Mouse (Mus musculus): ENCODE measurements around the gene Ctnnb1. TPM values are rescaled to one million over a fixed set of nuclear protein-coding genes. Genes with fewer than 3 reads are reported as not detected.

The Ctnnb1 gene
- polyA plus RNA-seq, 1 experiment from 2014 or later: 363 TPM

GRCm38 (mm10) chr9:120989806-120990700 lies 61.0 kb downstream of the Ctnnb1 start:
- no peak overlapping the region for H3K4me3 ChIP-seq (ENCODE audit: low read depth, low read length)
- ATAC-seq: no peak
- peaks cover 12% of the 10 kb centered on the region for H3K4me1 ChIP-seq (replicated peaks; ENCODE audit: control insufficient read depth, insufficient read depth, low read length)
- no peak overlapping the region for H3K9ac ChIP-seq (ENCODE audit: low read depth, low read length)
- H3K4me2 ChIP-seq (replicated peaks; ENCODE audit: low read depth): no peak overlapping the region
- no peaks in the 10 kb centered on the region for H3K27me3 ChIP-seq (replicated peaks; ENCODE audit: control insufficient read depth, insufficient read depth, low read length)
- H3K36me3 ChIP-seq (ENCODE audit: control insufficient read depth, insufficient read depth): no peaks in the 10 kb centered on the region; the same call in 1 of the 2 replicates
- H3K27ac ChIP-seq (ENCODE audit: low read depth, low read length): no peak overlapping the region
- no peaks in the 10 kb centered on the region for H3K9me3 ChIP-seq (ENCODE audit: control insufficient read depth)
- 67% methylated on average over 15 of the region's 15 CpGs for whole genome bisulfite sequencing
- TF ChIP-seq CTCF (IDR thresholded peaks at IDR 0.05; ENCODE audit: low read depth): no peak

GRCm38 (mm10) chr9:120991801-120992200 lies 62.8 kb downstream of the Ctnnb1 start:
- Histone ChIP-seq H3K9ac (ENCODE audit: low read depth, low read length) (no peak overlapping the region), H3K4me1 (replicated peaks; ENCODE audit: control insufficient read depth, insufficient read depth, low read length) (0 out of 2 replicates have a peak, but pooled peaks cover 3% of the 10 kb centered on the region), H3K27ac (ENCODE audit: low read depth, low read length) (no peak overlapping the region), H3K27me3 (replicated peaks; ENCODE audit: control insufficient read depth, insufficient read depth, low read length) (no peaks in the 10 kb centered on the region), H3K36me3 (ENCODE audit: control insufficient read depth, insufficient read depth) (no peaks in the 10 kb centered on the region), H3K4me2 (replicated peaks; ENCODE audit: low read depth) (no peak overlapping the region), H3K4me3 (ENCODE audit: low read depth, low read length) (no peak overlapping the region), H3K9me3 (ENCODE audit: control insufficient read depth) (no peaks in the 10 kb centered on the region)
- WGBS: 78% methylated on average over 2 of the region's 2 CpGs
- ATAC-seq: no peak
- no peak for TF ChIP-seq CTCF (IDR thresholded peaks at IDR 0.05; ENCODE audit: low read depth)

DNA sequence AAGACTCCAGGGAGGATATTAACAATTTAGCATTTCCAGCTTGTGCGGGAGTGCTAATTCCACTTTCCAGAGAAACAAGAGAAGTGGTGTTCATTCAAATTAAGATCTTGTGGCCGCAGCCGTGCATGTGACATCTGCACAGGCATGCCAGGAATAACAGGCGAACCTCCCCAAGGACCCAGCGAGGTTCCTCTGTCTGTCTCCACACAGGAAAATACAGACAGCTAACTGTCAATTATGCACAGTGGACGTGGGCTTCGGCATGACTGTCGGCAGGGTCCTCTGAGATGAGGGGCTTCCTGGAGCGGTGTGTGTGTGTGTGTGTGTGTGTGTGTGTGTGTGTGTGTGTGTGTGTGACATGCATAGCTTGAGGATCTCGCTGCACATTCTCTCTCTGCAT lies 64.0 kb downstream of the Ctnnb1 start:
- TF ChIP-seq CTCF (IDR thresholded peaks at IDR 0.05; ENCODE audit: low read depth): no peak
- H3K27ac ChIP-seq (ENCODE audit: low read depth, low read length): no peak overlapping the region
- H3K9me3 ChIP-seq (ENCODE audit: control insufficient read depth): no peaks in the 10 kb centered on the region
- no peak overlapping the region for H3K4me2 ChIP-seq (replicated peaks; ENCODE audit: low read depth)
- no peak for ATAC-seq
- H3K27me3 ChIP-seq (replicated peaks; ENCODE audit: control insufficient read depth, insufficient read depth, low read length): no peaks in the 10 kb centered on the region
- 84% methylated on average over 10 of the region's 10 CpGs for WGBS
- H3K9ac ChIP-seq (ENCODE audit: low read depth, low read length): no peak overlapping the region
- no peak overlapping the region for H3K4me3 ChIP-seq (ENCODE audit: low read depth, low read length)
- H3K36me3 ChIP-seq (ENCODE audit: control insufficient read depth, insufficient read depth): no peaks in the 10 kb centered on the region
- 0 out of 2 replicates have a peak, but pooled peaks cover 3% of the 10 kb centered on the region for H3K4me1 ChIP-seq (replicated peaks; ENCODE audit: control insufficient read depth, insufficient read depth, low read length)

GRCm38 (mm10) chr9:120994223-120995155 lies 65.5 kb downstream of the Ctnnb1 start:
- H3K27ac ChIP-seq (ENCODE audit: low read depth, low read length): no peak overlapping the region
- H3K9ac ChIP-seq (ENCODE audit: low read depth, low read length): no peak overlapping the region
- no peak overlapping the region for H3K4me2 ChIP-seq (replicated peaks; ENCODE audit: low read depth)
- H3K4me1 ChIP-seq (replicated peaks; ENCODE audit: control insufficient read depth, insufficient read depth, low read length): no peaks in the 10 kb centered on the region
- no peaks in the 10 kb centered on the region for H3K27me3 ChIP-seq (replicated peaks; ENCODE audit: control insufficient read depth, insufficient read depth, low read length)
- WGBS: 78% methylated on average over 15 of the region's 15 CpGs
- no peaks in the 10 kb centered on the region for H3K9me3 ChIP-seq (ENCODE audit: control insufficient read depth)
- H3K36me3 ChIP-seq (ENCODE audit: control insufficient read depth, insufficient read depth): no peaks in the 10 kb centered on the region
- no peak overlapping the region for H3K4me3 ChIP-seq (ENCODE audit: low read depth, low read length)
- ATAC-seq: no peak
- no peak for TF ChIP-seq CTCF (IDR thresholded peaks at IDR 0.05; ENCODE audit: low read depth)

GRCm38 (mm10) chr9:120998696-120999095 lies 69.7 kb downstream of the Ctnnb1 start:
- Histone ChIP-seq H3K9me3 (ENCODE audit: control insufficient read depth) (no peaks in the 10 kb centered on the region), H3K27me3 (replicated peaks; ENCODE audit: control insufficient read depth, insufficient read depth, low read length) (no peaks in the 10 kb centered on the region), H3K4me3 (ENCODE audit: low read depth, low read length) (no peak overlapping the region), H3K4me2 (replicated peaks; ENCODE audit: low read depth) (no peak overlapping the region), H3K4me1 (replicated peaks; ENCODE audit: control insufficient read depth, insufficient read depth, low read length) (no peaks in the 10 kb centered on the region), H3K27ac (ENCODE audit: low read depth, low read length) (no peak overlapping the region), H3K9ac (ENCODE audit: low read depth, low read length) (no peak overlapping the region), H3K36me3 (ENCODE audit: control insufficient read depth, insufficient read depth) (no peaks in the 10 kb centered on the region)
- no peak for ATAC-seq
- WGBS: 63% methylated on average over 11 of the region's 11 CpGs
- no peak for TF ChIP-seq CTCF (IDR thresholded peaks at IDR 0.05; ENCODE audit: low read depth)

All from intestine, postnatal 0 days (tissue).